Mouse (Mus musculus): ENCODE results near the gene Rdh11.

- TF ChIP-seq POLR2A (IDR thresholded peaks at IDR 0.05; ENCODE audit: insufficient read length, low read depth), result no peak
- TF ChIP-seq USF1 (IDR thresholded peaks at IDR 0.05; ENCODE audit: low read depth), result no peak
- TF ChIP-seq CEBPB (IDR thresholded peaks at IDR 0.05; ENCODE audit: insufficient read depth, poor library complexity, severe bottlenecking), result no peak
- no peak for TF ChIP-seq MAX (IDR thresholded peaks at IDR 0.05; ENCODE audit: low read depth)
- TF ChIP-seq MYOG (IDR thresholded peaks at IDR 0.05; ENCODE audit: control insufficient read depth in 1 of 3, insufficient read depth in 1 of 3, insufficient read length in 2 of 3, low read depth in 2 of 3), result no peak
These were observed 21.7 kb downstream of the Rdh11 start for GRCm38 (mm10) chr12:79170421-79170820.
